Mouse (Mus musculus): ENCODE measurements at regions not wholly inside any gene's neighbourhood (a gene's known extent, or its start where the extent isn't known, plus 50 kb on each side); places are given as distances from the start of the nearest gene placed in this dataset.

DNA sequence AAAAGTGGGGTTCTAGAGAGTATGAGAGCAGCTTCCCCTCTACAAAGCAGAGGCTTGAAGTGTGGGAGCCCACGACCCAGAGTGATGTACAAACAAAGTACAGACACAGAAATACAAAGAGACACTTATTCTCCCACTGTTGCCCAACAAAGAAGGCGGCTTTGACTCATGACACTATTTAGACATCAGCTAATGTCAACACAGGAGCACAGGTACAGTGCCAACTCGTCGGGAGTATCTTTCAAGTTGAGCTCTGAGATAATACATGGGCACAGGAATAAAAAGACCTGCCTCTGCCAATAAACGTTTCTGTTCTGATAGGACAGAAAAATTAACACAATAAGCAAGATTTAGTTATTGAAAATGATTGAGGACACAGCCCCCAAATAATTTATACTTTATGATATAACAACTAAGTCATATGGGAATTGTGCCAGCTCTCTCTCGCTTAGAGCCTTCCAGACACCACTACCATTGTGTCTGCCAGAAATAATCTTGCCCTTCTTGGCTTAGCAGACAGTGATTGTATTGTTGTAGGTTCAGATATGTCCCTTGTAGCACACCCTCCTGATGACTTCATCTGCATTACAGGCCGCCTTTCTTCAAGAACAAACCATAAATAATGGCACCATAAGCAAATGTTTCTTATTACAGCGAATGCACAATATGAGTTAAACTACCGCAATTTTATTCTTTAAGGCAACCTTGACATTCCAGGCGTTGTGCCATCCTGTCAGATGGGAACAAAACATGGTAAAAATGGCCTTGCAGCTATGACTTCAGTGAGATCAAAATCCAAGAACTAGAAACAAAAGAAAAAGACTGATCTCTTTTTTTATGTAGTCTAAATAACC is 561.1 kb downstream of the Adgrl2 start:
- no peak for DNase-seq (ENCODE audit: low read depth)

GRCm38 (mm10) chr3:148424089-148424488 is 566.3 kb downstream of the Adgrl2 start:
- no peak for DNase-seq (ENCODE audit: low read depth)

- DNase-seq (ENCODE audit: low read depth): no peak
Observed at GRCm38 (mm10) chr3:148423383-148423782, 567.0 kb downstream of the Adgrl2 start.

GRCm38 (mm10) chr3:148422720-148423119 is 567.6 kb downstream of the Adgrl2 start:
- no peak for DNase-seq (ENCODE audit: low read depth)

GRCm38 (mm10) chr3:148422205-148422604 is 568.1 kb downstream of the Adgrl2 start:
- DNase-seq (ENCODE audit: low read depth): no peak

DNA sequence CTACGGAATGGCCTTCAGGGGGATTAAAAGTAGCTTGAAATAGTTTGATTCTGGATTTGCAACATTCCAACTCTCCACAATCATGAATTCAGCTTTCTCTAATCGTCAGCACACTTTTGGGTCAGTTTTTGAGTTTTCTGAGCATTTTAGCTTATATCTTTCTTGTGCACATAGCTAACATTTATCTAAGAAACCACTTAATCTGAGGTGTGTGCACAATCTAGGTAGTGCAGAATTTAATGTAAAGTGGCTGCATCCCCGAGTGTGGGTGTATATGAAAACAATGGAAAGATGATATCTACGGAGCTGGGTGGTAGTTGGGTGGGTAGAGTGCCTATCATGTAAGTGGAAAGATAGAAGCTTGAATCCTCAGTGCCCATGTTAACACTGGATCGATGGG is 570.1 kb downstream of the Adgrl2 start:
- no peak for DNase-seq (ENCODE audit: low read depth)

DNA sequence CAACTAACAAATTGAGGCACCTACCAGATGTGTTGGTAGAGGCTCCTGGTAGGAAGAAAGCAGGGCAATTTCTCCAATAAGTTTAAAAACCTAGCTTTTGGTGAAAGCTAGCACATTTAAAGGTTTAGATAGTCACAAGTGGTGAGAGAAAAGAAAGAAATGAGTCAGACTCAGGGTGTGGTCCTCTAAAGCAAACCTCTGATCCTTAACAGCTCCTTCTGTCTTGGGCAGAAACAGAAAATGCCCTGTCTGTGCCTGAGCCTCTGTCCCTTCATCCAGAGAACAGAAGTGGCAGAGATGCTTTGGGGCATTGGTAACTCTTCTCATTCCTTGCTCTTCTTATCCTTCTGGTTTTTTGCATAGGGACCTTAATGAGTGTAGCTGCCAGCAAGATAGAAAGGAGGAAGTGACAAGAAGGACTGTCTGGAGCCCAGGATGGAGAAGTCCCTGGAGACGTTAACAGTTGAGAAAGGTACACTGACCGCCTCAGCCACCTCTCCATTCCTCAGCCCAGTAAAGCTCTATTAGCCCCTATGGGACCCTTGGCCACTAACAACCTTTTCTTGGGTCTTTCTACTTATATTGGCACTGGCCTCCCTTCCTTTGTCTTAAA is 570.8 kb downstream of the Adgrl2 start:
- no peak for DNase-seq (ENCODE audit: low read depth)

- no peak for DNase-seq (ENCODE audit: low read depth)
Observed at GRCm38 (mm10) chr3:148418067-148418466, 572.3 kb downstream of the Adgrl2 start.

- DNase-seq (ENCODE audit: low read depth): no peak
Observed at GRCm38 (mm10) chr3:148415443-148415842, 574.9 kb downstream of the Adgrl2 start.

DNA sequence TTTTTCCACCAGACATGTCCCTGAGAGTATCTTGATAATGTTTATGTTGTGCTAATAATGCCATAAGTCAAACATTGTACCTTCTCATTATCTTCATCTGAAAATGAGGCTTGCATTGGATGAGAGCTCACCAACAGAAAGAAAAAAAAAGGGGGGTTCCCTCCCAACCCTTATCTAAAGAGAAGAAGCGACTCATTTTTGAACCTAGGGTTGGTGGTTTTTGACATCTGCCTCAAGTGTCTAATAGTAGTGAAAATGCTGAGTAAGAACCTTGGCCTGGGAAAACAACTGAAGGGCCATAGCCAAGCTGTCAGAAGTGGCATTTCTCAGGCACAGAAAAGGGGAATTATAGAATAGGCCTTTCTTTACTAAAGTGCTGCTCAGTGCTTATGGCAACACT is 577.3 kb downstream of the Adgrl2 start:
- no peak for DNase-seq (ENCODE audit: low read depth)

DNA sequence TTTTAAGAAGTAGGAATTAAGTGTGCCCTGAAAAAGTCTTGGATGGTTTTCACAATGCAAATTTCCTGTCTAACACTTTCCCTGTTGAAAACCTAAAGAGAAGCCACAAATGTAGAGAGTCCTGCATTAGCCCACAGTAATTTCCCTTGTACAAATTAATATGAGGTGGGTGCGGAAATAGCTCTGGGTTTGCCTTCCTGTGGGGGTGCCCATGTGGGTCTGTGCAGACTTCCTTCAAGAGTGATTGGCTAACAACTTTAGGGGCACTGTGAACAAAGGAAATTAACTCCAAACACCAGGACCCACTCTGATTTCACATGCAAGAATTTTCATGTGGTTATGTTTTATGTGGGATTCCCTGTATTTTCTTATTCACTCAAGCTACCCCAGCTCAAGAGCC is 578.2 kb downstream of the Adgrl2 start:
- DNase-seq (ENCODE audit: low read depth): no peak

- no peak for DNase-seq (ENCODE audit: low read depth)
Observed at GRCm38 (mm10) chr3:148398349-148398748, 592.0 kb downstream of the Adgrl2 start.

DNA sequence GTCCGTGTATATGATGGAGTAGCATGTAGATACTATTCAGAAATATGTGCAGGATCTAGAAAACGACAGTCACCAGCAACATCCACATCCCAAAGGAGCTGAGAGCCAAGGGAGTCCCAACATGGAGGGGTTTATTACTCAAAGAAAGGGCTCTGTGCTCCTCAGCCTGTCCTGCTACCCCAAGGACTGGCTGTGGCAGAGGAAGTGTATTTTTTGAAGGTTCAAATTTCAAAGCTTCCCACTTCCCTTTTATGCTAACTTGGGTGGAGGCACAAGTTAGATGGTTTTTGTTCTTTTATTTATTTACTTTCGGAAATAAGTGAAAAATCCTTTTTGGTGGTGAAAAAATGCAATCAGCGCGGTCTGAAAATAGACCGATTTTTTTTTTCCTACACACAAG is 602.8 kb downstream of the Adgrl2 start:
- DNase-seq (ENCODE audit: low read depth): no peak

- DNase-seq (ENCODE audit: low read depth): no peak
Observed at GRCm38 (mm10) chr3:148385712-148386111, 604.6 kb downstream of the Adgrl2 start.

DNA sequence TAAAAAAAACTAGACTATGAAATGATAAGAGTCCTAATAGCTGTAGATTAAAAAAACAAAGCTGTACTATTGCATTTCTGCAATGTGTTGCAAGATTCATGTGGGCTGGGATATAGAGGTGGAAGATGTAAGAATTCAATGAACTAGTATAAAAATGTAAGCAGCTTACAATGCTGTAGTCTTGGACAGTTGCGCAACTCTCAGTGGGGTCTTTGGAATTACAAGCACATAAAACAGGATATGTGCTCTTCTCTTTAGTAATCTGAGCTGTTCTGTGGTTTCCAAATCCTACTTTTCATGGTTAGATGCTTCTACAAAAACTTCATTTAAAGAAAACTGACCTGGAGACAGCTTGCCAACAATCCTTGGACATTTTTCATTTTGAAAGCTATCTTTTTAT is 609.3 kb downstream of the Adgrl2 start:
- no peak for DNase-seq (ENCODE audit: low read depth)

- no peak for DNase-seq (ENCODE audit: low read depth)
Observed at GRCm38 (mm10) chr3:148363331-148363730, 627.0 kb downstream of the Adgrl2 start.

- no peak for DNase-seq (ENCODE audit: low read depth)
Observed at GRCm38 (mm10) chr3:148362453-148362864, 627.9 kb downstream of the Adgrl2 start.

DNA sequence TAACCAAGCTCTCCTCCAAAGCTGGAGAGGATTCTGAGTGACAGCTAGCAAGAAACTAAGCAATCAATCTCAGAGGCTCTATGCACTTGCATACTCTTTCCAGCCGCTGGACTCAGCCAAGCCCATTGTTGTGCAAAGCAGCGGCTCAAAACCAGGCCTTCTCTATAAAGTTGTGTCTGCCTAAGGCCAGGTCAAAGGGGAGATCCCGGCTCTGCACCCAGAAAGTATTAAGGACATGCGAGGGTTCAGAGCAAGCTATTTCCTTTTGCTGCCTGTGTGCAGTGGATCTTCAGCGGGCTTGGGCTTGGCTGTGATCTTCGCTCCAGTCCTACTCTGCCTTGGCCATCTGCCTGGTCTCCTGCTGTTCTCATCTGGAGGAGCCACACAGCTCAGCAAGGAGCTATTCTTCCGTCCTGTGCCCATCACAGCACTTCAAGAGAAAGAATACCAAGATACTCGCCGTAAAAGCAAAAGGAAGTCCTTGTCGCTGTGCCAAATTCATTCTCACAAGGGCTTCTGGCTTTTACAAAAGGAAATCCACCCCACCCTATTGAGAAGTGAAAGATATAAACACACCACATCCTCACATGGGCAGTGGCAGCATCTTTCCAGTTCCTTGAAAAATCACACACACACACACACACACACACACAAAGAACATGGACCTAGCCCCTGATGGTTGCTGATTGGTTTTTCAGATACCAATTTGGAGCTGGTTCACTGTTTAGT is 646.6 kb downstream of the Adgrl2 start:
- no peak for DNase-seq (ENCODE audit: low read depth)

GRCm38 (mm10) chr3:148343256-148343632 is 647.1 kb downstream of the Adgrl2 start:
- no peak for DNase-seq (ENCODE audit: low read depth)

DNA sequence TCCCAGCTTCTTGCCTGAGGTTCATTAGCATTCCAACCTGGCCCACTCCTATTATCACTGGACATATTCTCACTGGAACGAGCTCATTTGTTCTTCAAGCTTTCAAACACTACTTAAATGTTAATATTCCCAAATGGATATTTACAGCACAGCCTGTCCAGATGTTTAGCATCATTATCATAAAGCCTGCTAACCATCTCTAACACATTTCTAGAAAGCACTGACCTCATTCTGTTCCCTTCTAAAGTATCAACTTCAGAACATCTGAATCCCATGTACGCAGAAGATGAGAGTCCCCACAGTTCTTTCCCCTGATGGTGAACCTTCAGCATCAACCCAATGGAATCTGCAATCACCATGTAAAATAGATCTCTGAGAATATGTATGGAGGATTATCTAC is 651.1 kb downstream of the Adgrl2 start:
- no peak for DNase-seq (ENCODE audit: low read depth)

- no peak for DNase-seq (ENCODE audit: low read depth)
Observed at GRCm38 (mm10) chr3:148336640-148337039, 653.7 kb downstream of the Adgrl2 start.

GRCm38 (mm10) chr3:148336091-148336511 is 654.3 kb downstream of the Adgrl2 start:
- no peak for DNase-seq (ENCODE audit: low read depth)

GRCm38 (mm10) chr3:148335654-148336053 is 654.7 kb downstream of the Adgrl2 start:
- DNase-seq (ENCODE audit: low read depth): no peak

Measured in c-Kit-positive CD71-positive TER-119-negative erythroid progenitor cells, embryonic 14.5 days (primary cell).